Mouse (Mus musculus): ENCODE results near the gene Unc5c. TPM values are rescaled to one million over a fixed set of nuclear protein-coding genes. Genes with fewer than 3 reads are reported as not detected.

Gene Unc5c
- total RNA-seq, 2 experiments from 2014 or later = 43.7 to 47.0 TPM

DNA sequence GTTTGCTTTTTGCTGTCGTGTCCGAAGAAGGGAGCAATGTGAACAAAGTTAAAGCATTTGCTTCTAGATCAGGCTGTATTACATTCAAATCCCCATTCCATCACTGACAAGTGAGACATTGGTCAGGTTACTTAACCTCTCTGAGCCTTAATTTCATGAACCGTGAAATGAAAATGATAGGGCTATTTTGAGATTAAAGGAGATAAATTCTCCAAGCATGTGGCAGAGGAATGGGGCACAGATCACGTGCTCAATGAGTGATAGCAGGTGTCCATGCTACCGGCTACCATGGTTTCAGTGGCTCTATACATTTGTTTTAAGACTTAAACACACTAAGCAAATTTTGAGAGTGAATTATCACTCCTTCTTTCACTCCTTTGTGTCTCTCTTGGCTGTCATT, 254.0 kb downstream of the Unc5c start:
- no peak for DNase-seq

DNA sequence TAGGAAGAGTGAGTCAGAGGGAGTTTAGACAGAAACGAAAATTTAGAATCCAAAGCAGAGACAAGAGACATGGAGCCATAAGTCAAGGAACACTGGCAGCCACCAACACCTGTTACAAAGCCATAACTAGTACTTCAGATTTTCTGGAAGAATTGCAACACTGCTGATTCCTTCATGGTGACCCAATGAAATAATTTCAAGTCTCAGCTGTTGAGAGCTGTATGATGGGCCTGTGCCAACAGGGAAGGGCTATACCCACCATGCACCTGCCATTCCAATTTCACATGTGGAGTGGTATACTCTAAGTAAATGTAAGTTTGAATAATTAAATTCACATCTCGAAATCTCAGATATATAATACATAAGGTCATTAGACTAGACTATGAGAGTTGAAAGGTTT, 259.5 kb downstream of the Unc5c start:
- DNase-seq = no peak

DNA sequence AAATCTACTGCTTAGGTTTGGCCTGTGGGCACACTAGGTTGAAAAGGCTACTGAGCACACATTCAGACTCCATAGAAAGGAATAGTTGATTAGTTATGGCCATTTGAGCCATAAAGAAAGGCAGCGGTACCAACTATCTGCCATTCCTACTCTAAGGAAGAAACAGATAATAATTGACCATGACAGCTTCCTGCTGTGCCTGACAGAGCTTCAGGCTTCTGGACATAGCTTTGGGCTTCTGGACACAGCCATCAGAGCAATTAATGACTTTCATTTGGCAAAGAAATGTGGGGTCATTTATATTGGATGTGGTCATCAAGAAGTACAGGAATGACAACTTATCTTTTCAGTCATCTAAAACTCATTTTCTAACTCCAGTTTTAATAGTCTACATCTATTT, 260.4 kb downstream of the Unc5c start:
- no peak for DNase-seq

DNA sequence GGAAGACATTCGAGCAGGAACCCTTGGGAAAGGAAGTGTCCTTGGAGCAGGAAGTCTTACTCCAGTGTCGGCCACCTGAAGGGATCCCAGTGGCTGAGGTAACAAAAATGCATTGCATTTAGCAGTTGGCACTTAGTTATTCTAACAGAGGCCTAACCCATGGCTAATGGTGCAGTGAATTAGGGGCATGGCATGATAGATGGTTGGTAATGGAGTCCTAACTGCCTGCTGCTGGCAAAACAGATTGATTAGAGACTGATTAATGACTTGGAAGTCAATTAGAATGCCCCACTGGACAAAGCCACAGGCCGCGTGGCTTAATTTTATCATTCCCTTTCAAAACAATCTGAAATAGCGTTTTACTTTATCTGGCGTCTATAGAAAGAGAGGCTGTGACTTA, 268.8 kb downstream of the Unc5c start:
- DNase-seq = no peak

DNA sequence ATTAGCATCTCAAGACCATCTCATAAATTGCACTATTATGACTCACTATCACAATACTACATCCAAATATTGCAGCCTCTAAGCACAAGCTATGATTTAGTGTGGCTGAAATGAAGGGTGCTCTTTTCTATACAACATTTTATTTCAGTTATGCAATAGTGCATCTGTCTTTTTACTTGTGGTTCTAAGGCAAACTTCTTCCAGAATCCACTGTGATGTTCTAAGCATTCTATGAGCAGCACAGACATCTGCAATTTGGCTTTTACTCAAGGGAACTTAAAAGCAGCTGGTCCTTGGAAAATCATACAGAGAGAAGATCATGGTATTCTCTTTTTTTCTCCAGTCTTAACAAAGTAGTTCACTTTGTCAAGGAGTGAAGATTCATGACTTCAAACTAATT, 270.3 kb downstream of the Unc5c start:
- no peak for DNase-seq

DNA sequence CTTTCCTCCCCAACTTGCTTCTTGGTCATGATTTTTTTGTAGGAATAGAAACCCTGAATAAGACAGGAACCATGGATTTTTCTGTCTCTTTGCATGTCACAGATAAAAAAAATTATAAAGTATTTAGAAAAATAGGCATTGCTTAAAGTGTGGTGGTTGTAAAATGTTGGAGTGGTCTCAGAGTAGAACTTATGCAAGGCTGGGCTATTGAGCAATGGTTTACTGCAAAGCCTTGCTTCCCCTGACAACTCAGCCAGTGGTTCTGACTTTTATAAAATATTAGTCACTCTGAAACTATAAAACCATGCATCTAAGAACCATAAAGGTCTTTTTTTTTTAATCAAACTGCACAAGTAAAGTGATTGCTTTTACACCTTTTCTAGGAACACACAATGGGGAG, 280.3 kb downstream of the Unc5c start:
- DNase-seq = no peak

DNA sequence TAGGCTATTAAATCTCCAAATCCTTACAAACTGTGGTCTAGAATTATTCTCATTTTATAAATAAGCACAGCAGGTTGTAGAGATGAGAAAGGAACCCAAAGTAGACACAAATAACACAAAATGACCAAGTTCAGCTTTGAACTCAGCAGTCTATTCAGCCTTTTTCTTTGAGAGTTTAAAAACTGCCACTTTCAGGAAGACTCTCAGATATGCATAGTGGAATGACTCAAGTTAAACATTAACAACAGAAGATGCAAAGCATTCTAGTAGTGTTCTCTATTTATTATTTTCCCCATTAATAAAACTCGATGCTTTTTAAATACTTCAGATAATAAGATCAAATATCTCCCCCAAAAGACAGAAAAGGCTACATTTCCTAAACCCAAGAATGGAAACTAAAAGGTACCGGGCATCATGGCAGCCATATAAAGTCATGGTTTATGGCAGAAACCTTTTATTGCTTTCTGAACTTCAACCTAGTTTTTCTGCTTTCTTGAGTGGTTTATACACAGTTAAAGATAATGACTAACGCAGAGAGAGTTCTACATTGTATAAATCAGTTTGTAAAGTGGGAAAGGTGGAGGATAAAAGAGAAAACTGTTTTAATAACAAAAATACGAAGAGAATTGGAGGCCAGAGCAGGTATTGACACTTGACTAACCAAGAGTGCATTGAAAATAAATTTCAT, 283.8 kb downstream of the Unc5c start:
- DNase-seq = no peak

DNA sequence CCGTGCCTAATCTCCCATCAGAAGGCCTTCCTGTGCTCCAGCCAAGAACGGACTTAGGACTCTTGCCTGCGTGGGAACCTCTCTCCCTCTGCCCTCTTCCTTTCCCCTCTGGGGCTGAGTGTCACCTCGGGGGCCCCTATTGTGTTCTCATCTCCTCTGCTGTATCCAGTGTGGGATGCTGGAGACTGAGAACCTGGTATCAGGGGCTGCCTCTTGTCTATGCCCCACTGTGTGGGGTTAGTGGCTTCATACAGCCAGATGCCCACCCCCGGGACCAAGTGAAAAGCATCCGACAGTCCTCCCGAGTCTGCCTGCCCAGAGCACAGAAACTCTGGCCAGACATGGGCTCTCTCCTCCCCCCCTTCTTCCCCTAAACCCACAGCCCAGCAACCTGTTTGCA, 287.2 kb downstream of the Unc5c start:
- DNase-seq = no peak

DNA sequence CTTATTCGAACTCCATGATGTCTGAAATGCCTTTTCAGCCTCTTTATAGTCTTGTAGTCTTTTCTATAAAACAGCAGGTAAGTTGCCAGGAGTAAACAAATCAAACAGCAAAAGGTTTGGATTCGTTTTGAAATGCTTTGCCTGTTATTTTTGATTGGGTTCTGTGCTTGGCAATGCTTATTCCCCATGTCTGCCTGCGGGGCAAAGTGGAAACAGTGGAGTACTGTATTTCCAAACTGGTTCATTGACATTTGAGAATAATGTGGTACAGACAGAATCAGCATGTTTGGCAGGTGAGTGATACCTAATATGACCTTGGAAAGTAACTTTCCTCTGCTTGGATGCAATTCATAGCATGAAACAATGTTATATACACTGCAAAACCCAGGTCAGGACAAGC, 292.2 kb downstream of the Unc5c start:
- DNase-seq = no peak

DNA sequence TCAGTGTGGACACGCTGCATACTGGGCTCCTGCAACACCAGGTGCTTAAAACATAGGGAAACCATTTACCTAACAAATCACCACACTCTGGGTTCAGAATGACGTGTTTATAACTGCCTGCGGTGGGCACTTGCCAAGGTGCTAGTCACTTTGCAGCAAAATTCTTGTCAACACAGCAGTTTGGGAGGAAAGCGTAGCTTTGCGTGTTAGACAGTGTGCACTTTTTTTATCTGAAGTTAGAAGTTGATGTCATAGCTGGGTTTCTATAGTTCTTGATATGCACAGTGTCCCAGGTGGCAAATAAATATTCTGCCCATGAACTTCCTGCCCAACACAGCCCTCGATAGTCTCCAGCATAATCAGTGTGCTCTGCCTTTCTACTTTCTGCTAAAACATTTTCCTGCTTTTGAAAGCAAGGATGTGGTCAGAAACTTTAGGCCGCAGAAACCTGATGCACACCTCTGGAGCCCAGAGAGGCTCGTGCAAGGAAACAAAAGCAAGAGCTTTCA, 313.4 kb downstream of the Unc5c start:
- no peak for DNase-seq

DNA sequence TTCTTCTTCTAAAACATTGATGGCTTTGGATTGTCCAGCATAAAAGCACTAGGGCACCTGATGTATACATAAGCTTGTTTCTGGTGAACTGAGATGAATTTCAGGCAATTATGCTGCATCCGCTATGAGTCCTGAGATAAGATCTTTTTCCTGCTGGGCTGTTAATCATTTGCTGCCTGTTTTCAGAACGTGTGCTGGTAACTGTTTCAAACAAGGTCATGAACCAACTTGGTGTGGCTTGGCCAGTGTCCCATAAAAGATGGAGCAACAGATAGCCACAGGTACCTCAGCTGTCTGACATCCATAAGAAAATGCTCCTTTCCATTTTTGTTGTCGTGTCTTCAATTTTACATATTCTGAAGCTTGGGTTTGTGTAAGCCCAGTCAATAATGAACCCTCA, 314.2 kb downstream of the Unc5c start:
- no peak for DNase-seq

DNA sequence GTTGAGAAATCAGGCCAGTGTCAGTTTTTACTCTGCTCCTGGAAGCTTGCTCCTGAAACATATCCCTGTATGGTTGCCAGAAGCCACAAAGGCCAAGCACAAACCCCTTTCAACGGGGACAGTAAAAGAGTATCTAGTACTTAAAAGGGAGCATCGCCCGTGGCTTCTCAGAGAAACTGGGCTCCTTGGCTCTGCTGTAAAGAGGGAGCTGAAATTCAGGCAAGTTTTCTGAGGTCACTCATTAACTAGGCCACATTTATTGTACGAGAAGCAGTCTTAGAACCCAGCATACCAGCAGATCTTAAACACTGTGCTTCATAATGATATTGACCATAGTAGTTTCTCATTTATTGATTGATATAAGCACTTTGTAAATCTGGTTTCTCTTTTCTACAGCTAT, 317.5 kb downstream of the Unc5c start:
- no peak for DNase-seq

DNA sequence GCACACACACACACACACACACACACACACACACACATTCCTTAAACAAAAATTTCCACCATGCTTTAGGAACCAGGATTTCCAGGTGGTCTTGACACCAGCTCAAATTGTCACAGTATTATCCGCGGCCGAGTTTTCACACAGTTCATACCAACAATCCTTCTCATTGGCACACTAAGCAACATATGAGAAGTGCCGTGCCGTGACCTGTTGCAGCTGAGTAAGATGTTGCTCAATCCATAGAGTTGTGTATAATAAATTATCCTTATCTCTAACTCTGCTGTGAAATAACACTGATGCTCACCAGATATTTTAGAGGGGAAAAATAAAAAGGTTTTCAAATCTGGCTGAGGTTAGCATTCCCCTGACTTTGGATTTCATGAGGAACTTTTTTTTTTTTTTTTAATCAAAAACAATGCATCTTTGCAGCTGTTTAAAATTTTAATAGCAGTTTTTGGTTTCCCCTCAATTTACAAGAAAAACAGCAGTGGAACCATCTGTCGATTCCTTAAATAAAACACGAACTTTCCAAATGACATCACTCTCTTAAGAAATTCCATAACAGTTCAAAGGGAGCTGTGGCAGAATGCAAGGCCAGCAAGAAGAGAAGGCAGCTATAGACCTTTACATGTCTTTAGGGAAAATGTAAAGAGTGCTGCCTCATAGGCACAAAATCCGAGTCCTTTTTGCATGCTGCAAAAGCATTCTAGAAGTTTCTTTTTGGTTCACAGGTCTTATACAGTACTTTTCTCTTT, 326.2 kb downstream of the Unc5c start:
- no peak for DNase-seq

DNA sequence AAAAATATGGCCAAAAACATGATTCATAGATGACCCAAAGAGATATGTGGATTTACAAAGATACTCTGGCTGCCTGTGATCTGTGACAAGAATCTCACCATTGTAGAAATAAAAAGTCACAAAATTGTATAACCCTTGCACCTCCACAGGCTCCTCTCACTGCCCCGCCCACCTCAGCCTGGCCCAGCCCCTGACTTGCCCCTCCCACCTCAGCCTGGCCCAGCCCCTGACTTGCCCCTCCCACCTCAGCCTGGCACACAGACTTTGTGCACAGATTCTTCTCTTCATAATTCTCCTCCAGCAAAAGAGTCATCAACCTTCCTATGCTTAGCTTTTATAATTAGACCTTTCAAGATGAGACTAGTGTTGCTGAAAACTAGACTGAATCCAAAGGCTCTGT, 327.1 kb downstream of the Unc5c start:
- no peak for DNase-seq

DNA sequence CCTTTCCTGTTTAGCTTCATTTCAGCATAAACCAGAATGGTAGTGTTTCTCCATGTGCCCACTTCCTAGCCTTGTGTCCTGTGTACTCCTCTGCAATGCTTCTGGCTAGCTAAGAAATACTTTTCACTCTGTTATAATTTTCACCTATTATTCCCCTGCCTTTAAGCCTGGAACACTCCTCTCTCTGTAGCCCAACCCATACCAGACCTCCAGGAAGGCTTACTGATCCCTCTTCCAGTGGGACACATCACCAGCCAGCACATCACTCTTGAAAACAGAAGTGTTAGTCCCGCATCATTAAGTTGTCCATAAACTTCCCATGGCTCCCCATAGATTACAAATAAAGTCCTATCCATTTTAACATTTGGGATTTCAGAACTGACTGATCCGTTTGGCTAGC, 328.7 kb downstream of the Unc5c start:
- no peak for DNase-seq

DNA sequence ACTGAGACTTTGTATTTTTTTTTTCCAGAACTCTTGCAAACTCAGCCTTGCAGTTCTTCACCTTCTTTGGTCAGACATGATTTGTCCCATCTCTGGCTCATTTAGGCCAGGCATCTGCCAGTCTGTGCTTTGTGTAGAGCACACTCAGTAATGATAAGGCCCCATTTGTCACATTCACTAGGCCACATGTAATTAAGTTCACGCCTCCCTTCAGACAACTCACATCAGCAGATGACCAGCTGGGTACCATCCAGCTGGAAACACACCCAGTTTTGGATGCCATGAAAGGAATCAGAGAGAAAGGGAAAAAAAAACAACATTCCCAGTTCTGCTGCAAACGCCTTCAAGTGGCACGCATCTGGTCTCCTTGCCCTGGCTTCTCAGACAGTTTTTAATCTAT, 329.4 kb downstream of the Unc5c start:
- DNase-seq = no peak

DNA sequence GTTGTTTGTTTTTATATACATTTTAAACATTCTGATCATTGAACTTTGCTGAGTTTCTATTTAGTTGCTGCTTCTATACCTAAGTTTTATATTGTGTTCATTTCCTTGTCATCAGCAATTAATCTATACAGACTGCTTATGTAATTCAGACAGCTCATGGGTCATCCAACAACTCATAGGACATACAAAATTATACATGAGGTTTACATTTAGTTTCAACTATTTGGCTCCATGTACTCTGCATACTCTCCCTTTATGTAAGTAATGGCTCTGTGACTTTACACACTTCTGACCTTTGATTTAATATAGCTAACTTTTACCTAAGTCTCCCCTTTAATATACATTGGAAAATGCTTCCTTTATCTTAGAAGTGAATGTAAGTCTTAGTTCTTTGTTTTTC, 332.4 kb downstream of the Unc5c start:
- no peak for DNase-seq

DNA sequence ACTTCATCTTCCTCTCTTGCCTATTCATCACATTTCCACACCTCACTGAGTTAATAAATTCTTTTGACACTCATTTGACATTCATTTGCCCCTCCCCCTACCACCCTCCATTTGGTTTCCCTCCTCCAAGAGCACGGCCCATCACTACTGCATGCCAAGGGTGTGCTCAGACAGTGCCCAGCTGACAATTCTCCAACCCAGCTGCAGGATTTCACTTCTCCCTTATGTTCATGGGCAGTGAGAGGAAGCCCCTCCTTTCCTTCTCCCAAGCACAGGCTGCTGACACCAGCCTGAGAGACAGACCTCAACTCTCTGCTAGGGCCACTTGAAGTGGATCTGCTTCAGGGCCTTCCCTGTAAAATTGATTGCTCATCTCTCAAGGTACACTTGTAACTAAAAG, 332.8 kb downstream of the Unc5c start:
- DNase-seq = no peak

DNA sequence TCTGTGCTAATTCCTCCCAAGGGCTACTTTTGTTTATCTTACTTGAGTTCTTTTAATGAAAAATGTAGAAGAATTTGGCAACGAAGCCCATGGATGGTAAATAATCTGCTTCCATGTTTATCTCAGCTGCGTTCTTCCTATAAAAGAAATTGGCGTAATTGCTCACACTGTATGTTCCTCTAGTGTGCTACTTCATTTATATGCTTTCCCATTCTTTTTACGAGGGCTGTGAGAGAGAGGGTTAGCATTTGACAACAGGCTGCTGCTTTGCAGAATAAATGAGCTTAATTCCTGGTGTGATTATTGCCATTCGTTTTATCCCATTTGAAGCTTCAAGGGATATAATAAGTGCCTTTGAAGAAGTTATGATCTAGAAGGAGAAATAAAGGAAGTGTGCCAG, 339.1 kb downstream of the Unc5c start:
- no peak for DNase-seq

DNA sequence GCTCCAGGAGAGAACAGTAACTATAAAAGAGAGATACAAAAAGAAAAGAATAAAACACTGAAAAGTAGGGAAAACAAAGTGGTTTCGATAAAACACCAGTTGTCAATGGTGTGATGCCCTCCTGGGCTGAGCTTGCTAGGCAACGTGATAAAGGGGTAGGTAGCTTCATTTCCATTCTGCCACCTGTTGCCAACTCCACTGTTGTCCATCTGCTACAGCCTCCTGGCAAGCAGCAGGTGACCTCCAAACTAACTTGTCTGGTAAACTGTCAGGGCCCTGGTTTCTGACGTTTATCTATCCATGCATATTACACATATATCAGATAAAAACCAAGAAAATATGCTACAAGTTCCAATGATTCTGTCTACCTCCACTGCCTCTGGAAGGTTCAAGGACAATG, 344.6 kb downstream of the Unc5c start:
- no peak for DNase-seq

DNA sequence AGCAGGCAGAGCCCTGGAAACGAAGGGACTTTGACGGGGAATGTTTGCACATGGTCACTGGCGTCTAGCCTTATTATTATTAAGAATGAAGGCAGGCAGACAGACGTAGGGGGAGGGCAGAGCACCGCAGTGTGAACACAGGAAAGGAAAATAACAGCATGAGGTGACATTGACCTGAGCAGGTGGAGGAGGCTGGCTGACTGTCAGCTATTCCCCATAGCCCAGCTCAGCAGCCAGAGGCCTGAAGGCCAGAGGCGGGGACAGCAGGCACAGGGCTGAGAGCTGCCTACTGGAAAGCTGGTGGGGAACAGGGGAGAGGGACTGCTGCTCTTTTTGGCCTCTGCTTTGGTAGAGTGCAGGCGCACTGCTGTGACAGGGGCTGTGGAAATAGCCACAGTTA, 345.9 kb downstream of the Unc5c start:
- no peak for DNase-seq

DNA sequence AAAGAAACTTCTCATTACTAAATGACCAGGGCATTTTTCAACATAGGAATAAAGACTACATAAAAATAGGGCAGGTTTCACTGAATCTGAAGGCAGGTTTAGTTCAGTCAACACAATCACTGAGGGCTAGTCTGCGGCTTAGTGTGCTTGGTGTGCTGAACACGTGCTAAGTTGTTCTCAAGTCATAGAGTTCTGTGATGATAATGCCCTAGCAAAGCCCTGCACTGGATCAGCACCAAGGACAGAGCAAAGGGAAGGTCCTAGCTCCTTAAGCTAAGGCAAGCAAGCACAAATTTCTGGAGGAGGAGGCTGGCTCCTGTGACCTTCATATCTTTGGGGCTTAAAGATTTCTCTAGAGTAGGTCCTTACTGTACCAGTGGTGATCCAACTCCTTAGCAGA, 346.3 kb downstream of the Unc5c start:
- DNase-seq = no peak

DNA sequence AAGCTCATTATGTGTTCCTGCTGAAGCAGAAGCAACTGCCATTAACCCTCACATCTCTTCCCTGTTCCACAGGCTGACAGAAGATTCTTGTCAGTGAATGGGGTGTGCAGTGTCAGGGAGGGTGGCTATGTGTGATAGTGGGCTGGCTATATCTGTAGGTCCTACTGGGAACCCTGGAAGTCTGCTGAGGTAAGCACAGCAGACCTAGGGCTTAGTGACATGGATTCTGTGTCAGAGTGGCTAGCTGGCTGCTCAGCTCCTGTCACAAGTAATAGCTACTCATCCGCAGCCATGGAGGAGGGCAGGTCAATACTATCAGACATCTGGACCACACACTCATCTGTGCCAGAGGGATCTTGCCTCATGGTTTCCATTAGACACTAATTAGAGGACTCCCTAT, 349.8 kb downstream of the Unc5c start:
- no peak for DNase-seq

DNA sequence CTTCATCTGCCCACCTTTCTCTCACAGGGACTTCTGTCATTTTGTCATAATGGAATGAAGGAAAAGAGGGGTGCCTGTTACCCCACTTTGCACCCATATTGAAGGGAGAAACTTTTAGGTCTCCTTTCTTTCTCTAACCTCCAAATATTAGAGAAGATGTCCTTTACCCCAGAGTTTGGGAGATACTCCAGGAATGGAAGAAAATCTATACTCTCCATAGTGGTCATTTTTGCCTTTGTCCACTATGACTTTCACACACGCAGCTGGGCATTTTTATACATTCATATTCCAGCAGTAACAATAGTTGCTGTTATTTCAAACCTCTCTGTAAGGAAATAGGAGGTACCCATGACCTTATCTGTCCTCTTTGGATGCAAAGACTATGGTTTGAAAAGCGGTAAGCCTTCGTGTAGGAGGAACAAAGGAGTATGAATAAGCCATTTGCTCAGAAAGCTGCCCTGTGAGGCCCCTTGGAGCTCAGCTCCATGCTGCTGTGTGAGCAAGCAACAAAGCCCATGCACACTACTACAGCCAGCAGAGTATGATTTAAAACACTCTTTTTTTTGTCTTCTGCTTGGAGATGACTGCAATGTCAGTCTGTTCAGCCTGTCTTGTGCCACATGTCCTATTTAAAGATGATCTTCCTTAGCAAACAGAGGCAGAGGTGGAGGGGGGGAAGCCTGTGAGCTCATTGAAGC, 353.7 kb downstream of the Unc5c start:
- no peak for DNase-seq

Measured in layer of hippocampus, postnatal 36 days (tissue).